ENCODE assay signal across 12 mouse cellular contexts in the genomic region with DNA sequence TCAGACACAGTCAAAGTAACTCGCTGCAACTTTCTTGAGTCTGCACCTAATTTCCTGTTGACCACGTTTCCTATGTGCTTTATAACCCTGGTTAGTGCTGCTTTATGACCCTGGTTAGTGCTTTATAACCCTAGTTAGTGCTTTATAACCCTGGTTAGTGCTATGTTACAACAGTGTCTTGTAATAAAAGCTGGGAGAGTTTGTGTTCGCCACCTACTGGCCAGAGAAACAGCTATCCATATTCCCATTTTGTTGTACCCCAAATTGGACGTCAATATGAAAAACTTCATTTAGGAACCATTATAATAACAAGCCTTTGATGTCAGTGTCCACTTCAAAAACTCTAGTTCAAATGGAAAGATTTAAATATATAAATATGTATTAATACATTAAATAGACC.
DNase-seq lines count a peak whose midpoint lies in the region; ATAC-seq lines count a peak whose summit lies in the region.
"Had no signal": no experiment of that assay in that cellular context is flagged by ENCODE, and none has a peak within 500 bp of the region (broad histone marks: within the 10 kb centered on the region; RNA-seq: fewer than 3 reads in every experiment).

No protein-coding gene starts in this region.

- 60% methylated on average over 4 of the region's 4 CpGs for WGBS in hindbrain, embryonic 11.5 days
- 59% methylated on average over 4 of the region's 4 CpGs for WGBS in hindbrain, embryonic 13.5 days

- H3K4me2 ChIP-seq in hindbrain, embryonic 11.5 days (replicated peaks; ENCODE audit: low read depth, low read length), result no peak overlapping the region
- no peak overlapping the region for H3K4me2 ChIP-seq in hindbrain, embryonic 13.5 days
- H3K4me2 ChIP-seq: embryonic facial prominence, embryonic 13.5 days had no signal

- no peaks in the 10 kb centered on the region for H3K9me3 ChIP-seq in hindbrain, embryonic 11.5 days (ENCODE audit: control insufficient read depth, low read length)
- H3K9me3 ChIP-seq in hindbrain, embryonic 13.5 days, result no peaks in the 10 kb centered on the region
- H3K9me3 ChIP-seq: embryonic facial prominence, embryonic 13.5 days had no signal

- no peak overlapping the region for H3K27ac ChIP-seq in hindbrain, embryonic 11.5 days (ENCODE audit: low read depth, low read length)
- no peak overlapping the region for H3K27ac ChIP-seq in hindbrain, embryonic 13.5 days
- H3K27ac ChIP-seq: embryonic facial prominence, embryonic 13.5 days had no signal

- no peaks in the 10 kb centered on the region for H3K27me3 ChIP-seq in hindbrain, embryonic 11.5 days (ENCODE audit: control insufficient read depth, insufficient read depth, low read length)
- 0 out of 2 replicates have a peak, but pooled peaks cover 7% of the 10 kb centered on the region for H3K27me3 ChIP-seq in hindbrain, embryonic 13.5 days
- H3K27me3 ChIP-seq: embryonic facial prominence, embryonic 13.5 days had no signal

- H3K36me3 ChIP-seq in hindbrain, embryonic 11.5 days (ENCODE audit: control insufficient read depth, insufficient read depth, low read length), result no peaks in the 10 kb centered on the region
- H3K36me3 ChIP-seq in hindbrain, embryonic 13.5 days, result no peaks in the 10 kb centered on the region
- H3K36me3 ChIP-seq: embryonic facial prominence, embryonic 13.5 days had no signal

- ATAC-seq in hindbrain, embryonic 11.5 days (ENCODE audit: low FRiP score), result no peak
- no peak for ATAC-seq in hindbrain, embryonic 13.5 days (ENCODE audit: low FRiP score)
- no peak for ATAC-seq in granulocyte monocyte progenitor cell, adult 5-6 weeks (replicated peaks; ENCODE audit: poor library complexity, severe bottlenecking)

- no peak overlapping the region for H3K4me3 ChIP-seq in hindbrain, embryonic 11.5 days (ENCODE audit: low read depth, low read length)
- H3K4me3 ChIP-seq in hindbrain, embryonic 13.5 days, result no peak overlapping the region
- H3K4me3 ChIP-seq: embryonic facial prominence, embryonic 13.5 days had no signal

- H3K4me1 ChIP-seq in hindbrain, embryonic 11.5 days (replicated peaks; ENCODE audit: control insufficient read depth, insufficient read depth, low read length), result no peaks in the 10 kb centered on the region
- H3K4me1 ChIP-seq in hindbrain, embryonic 13.5 days (replicated peaks), result no peaks in the 10 kb centered on the region; the same call in 1 of the 2 replicates

- DNase-seq in adrenal gland, postnatal 14 days, result peak; percentile 5
- DNase-seq in adrenal gland, adult 8-10 months, result no peak
- DNase-seq in hindbrain, embryonic 11.5 days (ENCODE audit: low spot score), result peak; percentile 31
- DNase-seq in lung, postnatal 10 days, result peak; percentile 3
- DNase-seq in lung, postnatal 25 days (ENCODE audit: low spot score), result no peak
- DNase-seq in embryo, embryonic 11 days, result peak; percentile 20
- DNase-seq: layer of hippocampus, postnatal 36 days; liver; thymus, adult 2 months had no signal

- no peak overlapping the region for H3K9ac ChIP-seq in hindbrain, embryonic 11.5 days (ENCODE audit: low read depth, low read length)
- H3K9ac ChIP-seq in hindbrain, embryonic 13.5 days, result no peak overlapping the region
- H3K9ac ChIP-seq: embryonic facial prominence, embryonic 13.5 days had no signal

Comparison
In these comparisons a context has a peak if more than half of its experiments do, and no peak if none do; other contexts are left out.
1. DNase-seq: peak in adrenal gland, postnatal 14 days (single experiment), hindbrain, embryonic 11.5 days (single experiment), lung, postnatal 10 days (single experiment) and embryo, embryonic 11 days (single experiment); none in adrenal gland, adult 8-10 months (single experiment) and lung, postnatal 25 days (single experiment).